Mouse (Mus musculus): ENCODE results near the gene Pdxk. TPM values are rescaled to one million over a fixed set of nuclear protein-coding genes. Genes with fewer than 3 reads are reported as not detected.

The Pdxk gene
- polyA plus RNA-seq, 1 experiment, result 0.14 TPM

GRCm38 (mm10) chr10:78396625-78396885 lies 68.2 kb downstream of the Pdxk start:
- H3K4me1 ChIP-seq (ENCODE audit: control insufficient read depth), result peaks cover 41% of the 10 kb centered on the region
- no peaks in the 10 kb centered on the region for H3K9me3 ChIP-seq (ENCODE audit: control insufficient read depth, low read length)
- H3K27me3 ChIP-seq (ENCODE audit: control insufficient read depth), result peaks cover 12% of the 10 kb centered on the region
- peaks cover 29% of the 10 kb centered on the region for H3K36me3 ChIP-seq (ENCODE audit: control insufficient read depth)
- no peak overlapping the region for H3K4me3 ChIP-seq (replicated peaks)
- TF ChIP-seq TAL1 (IDR thresholded peaks at IDR 0.05; ENCODE audit: low read length) (no peak), GATA1 (IDR thresholded peaks at IDR 0.05; ENCODE audit: low read length) (no peak)

GRCm38 (mm10) chr10:78395819-78396624 lies 68.8 kb downstream of the Pdxk start:
- H3K27me3 ChIP-seq (ENCODE audit: control insufficient read depth), result peaks cover 18% of the 10 kb centered on the region
- H3K4me1 ChIP-seq (ENCODE audit: control insufficient read depth), result peaks cover 36% of the 10 kb centered on the region
- H3K36me3 ChIP-seq (ENCODE audit: control insufficient read depth), result peaks cover 24% of the 10 kb centered on the region
- no peak overlapping the region for H3K4me3 ChIP-seq (replicated peaks)
- H3K9me3 ChIP-seq (ENCODE audit: control insufficient read depth, low read length), result no peaks in the 10 kb centered on the region
- no peak for TF ChIP-seq GATA1 (IDR thresholded peaks at IDR 0.05; ENCODE audit: low read length)
- no peak for TF ChIP-seq TAL1 (IDR thresholded peaks at IDR 0.05; ENCODE audit: low read length)

GRCm38 (mm10) chr10:78395377-78395776 lies 69.4 kb downstream of the Pdxk start:
- peaks cover 18% of the 10 kb centered on the region for H3K36me3 ChIP-seq (ENCODE audit: control insufficient read depth)
- H3K27me3 ChIP-seq (ENCODE audit: control insufficient read depth), result peaks cover 24% of the 10 kb centered on the region
- TF ChIP-seq TAL1 (IDR thresholded peaks at IDR 0.05; ENCODE audit: low read length), result no peak
- TF ChIP-seq GATA1 (IDR thresholded peaks at IDR 0.05; ENCODE audit: low read length), result no peak
- peaks cover 29% of the 10 kb centered on the region for H3K4me1 ChIP-seq (ENCODE audit: control insufficient read depth)
- H3K9me3 ChIP-seq (ENCODE audit: control insufficient read depth, low read length), result no peaks in the 10 kb centered on the region
- H3K4me3 ChIP-seq (replicated peaks), result no peak overlapping the region

- H3K27me3 ChIP-seq (ENCODE audit: control insufficient read depth), result peaks cover 46% of the 10 kb centered on the region
- no peak overlapping the region for H3K4me3 ChIP-seq (replicated peaks)
- H3K36me3 ChIP-seq (ENCODE audit: control insufficient read depth), result no peaks in the 10 kb centered on the region
- H3K4me1 ChIP-seq (ENCODE audit: control insufficient read depth), result peaks cover 8% of the 10 kb centered on the region
- H3K9me3 ChIP-seq (ENCODE audit: control insufficient read depth, low read length), result no peaks in the 10 kb centered on the region
- TF ChIP-seq TAL1 (IDR thresholded peaks at IDR 0.05; ENCODE audit: low read length) (no peak), GATA1 (IDR thresholded peaks at IDR 0.05; ENCODE audit: low read length) (no peak)
Measured at GRCm38 (mm10) chr10:78392072-78392471, 72.7 kb downstream of the Pdxk start.

DNA sequence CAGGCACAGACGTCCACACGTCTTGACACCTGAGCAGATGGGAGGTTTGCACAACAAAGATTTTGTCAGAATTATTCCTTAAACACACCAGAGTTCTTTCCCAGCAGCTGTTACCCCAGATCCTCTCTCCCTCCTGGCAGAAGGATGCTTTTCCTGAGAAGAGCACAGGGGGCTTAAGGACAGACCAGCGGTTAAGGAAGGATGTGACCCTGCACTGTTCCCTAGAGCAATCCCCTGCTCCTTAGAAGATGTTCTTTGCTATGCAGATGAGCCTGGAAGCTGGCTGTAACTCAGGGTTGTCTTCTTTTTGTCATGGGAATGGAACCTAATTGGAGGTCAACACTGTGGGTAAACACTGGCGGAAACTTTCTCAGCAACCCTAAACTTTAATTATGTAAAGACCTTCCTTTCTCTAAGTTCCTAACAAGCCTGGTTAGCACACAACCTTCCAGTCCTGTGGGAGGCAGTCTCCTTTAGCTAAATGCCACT lies 73.7 kb downstream of the Pdxk start:
- no peaks in the 10 kb centered on the region for H3K36me3 ChIP-seq (ENCODE audit: control insufficient read depth)
- H3K9me3 ChIP-seq (ENCODE audit: control insufficient read depth, low read length), result no peaks in the 10 kb centered on the region
- TF ChIP-seq GATA1 (IDR thresholded peaks at IDR 0.05; ENCODE audit: low read length) (no peak), TAL1 (IDR thresholded peaks at IDR 0.05; ENCODE audit: low read length) (no peak)
- peaks cover 4% of the 10 kb centered on the region for H3K4me1 ChIP-seq (ENCODE audit: control insufficient read depth)
- H3K27me3 ChIP-seq (ENCODE audit: control insufficient read depth), result peaks cover 46% of the 10 kb centered on the region
- no peak overlapping the region for H3K4me3 ChIP-seq (replicated peaks)

- Histone ChIP-seq H3K4me1 (ENCODE audit: control insufficient read depth) (peaks cover 4% of the 10 kb centered on the region), H3K9me3 (ENCODE audit: control insufficient read depth, low read length) (no peaks in the 10 kb centered on the region), H3K36me3 (ENCODE audit: control insufficient read depth) (no peaks in the 10 kb centered on the region), H3K4me3 (replicated peaks) (no peak overlapping the region), H3K27me3 (ENCODE audit: control insufficient read depth) (peaks cover 53% of the 10 kb centered on the region)
- TF ChIP-seq GATA1 (IDR thresholded peaks at IDR 0.05; ENCODE audit: low read length) (no peak), TAL1 (IDR thresholded peaks at IDR 0.05; ENCODE audit: low read length) (no peak)
Measured at GRCm38 (mm10) chr10:78388216-78388980, 76.4 kb downstream of the Pdxk start.

Other genes with a start within 250 kb of the Pdxk start
- gene Trappc10, start 220.3 kb downstream of the Pdxk start, polyA plus RNA-seq (2012), result 3.7 and 5.3 TPM in 2 replicates
- 1.4 and 3.4 TPM in 2 replicates for gene Agpat3, start 112.5 kb downstream of the Pdxk start, polyA plus RNA-seq (2012)
- gene Rrp1, start 51.9 kb downstream of the Pdxk start, polyA plus RNA-seq (2012), result 15.4 and 18.2 TPM in 2 replicates
- 0.46 and 1.3 TPM in 2 replicates for gene Cstb, start 39.3 kb downstream of the Pdxk start, polyA plus RNA-seq (2012)
- gene Olfr1358, start 52.5 kb upstream of the Pdxk start, polyA plus RNA-seq (2012), result not detected in 2 replicates
- 0.36 and 0.95 TPM in 2 replicates for gene Ilvbl, start 109.4 kb upstream of the Pdxk start, polyA plus RNA-seq (2012)
- 0.01 TPM in 2 replicates for gene Syde1, start 127.0 kb upstream of the Pdxk start, polyA plus RNA-seq (2012)
- gene Olfr1357, start 153.1 kb upstream of the Pdxk start, polyA plus RNA-seq (2012), result 0.02 TPM in 1 of 2 replicates, not detected in the other